In the genomic region with DNA sequence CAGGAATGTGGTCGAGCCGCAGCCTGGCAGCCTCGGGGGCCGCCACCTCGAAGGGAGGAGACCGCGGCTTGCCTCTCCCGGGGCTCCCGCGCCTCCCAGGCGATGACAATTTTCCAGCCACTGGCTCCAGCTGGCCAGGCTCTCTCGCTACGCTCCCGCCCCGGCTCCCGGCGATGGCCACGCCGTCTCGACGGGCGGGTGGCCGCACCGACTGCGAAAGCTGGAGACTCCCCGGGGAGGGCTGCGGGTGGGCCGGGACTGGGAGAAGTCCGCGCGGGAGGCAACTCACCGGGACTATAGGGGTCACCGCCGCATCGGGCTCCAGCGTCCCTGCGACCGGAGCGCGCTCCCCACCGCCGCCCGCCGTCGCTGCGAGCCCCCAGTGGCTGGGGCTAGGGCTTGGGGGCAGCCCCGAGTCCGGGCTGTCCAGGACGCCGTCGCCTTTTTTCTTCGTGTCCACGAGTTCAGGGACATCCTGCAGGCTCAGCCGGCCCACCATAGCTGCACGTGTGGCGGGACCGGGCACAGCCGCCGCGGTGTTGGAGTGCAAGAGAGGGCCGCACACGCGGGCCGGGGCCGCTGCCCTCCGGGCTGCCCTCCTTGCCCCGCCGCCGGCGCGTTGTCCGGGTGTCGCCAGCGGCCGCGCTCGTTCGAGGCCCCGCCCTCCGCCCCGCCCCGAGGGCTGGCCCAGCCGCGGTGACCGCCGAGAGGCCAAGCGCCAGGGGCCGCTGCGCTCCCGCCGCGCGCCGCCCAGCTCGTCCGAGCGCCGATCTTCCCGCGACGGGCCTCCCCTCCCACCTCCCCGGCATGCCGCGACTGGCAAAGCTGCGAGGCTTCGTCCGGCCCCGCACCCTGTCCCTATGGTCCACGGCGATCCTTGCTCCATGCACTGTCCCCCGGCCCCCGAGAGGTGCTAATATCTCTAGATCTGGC, we compare ENCODE assay signal across 8 mouse cellular contexts. TPM values are rescaled to one million over a fixed set of nuclear protein-coding genes. Genes with fewer than 3 reads are reported as not detected.
A peak's percentile ranks its signal among the peaks of the same experiment; 100 is the strongest.
DNase-seq lines count a peak whose midpoint lies in the region; ATAC-seq lines count a peak whose summit lies in the region.

TSS of gene Rflnb (minus strand) at position 644 of the 933 bp plus-strand sequence.

- peak within 1 kb of the TSS; percentile 87 for H3K27ac ChIP-seq in embryonic facial prominence, embryonic 12.5 days

- H3K4me1 ChIP-seq in embryonic facial prominence, embryonic 12.5 days: peaks cover 24% of the 10 kb centered on the region

- no peaks in the 10 kb centered on the region for H3K9me3 ChIP-seq in embryonic facial prominence, embryonic 12.5 days

- peak; percentile 60 for DNase-seq in 416B (ENCODE audit: low read depth)
- DNase-seq in adrenal gland, postnatal 36 days: peak; percentile 96 to 99
- peak; percentile 91 to 93 for DNase-seq in heart, adult 18-20 months
- DNase-seq in kidney, adult 18-20 months: peak; percentile 92
- peak; percentile 88 for DNase-seq in liver
- DNase-seq in monocyte, adult 2 months (ENCODE audit: low read depth in 1 of 2, low spot score in 2 of 2): peak; percentile 38 to 76
- peak; percentile 74 to 86 for DNase-seq in spleen, postnatal 10 days (ENCODE audit: low spot score in 2 of 2)

- peak within 1 kb of the TSS; percentile 73 for H3K9ac ChIP-seq in embryonic facial prominence, embryonic 12.5 days

- H3K4me2 ChIP-seq in embryonic facial prominence, embryonic 12.5 days (replicated peaks): peak within 1 kb of the TSS; percentile 83

- H3K36me3 ChIP-seq in embryonic facial prominence, embryonic 12.5 days: no peaks in the 10 kb centered on the region; the same call in 1 of the 2 replicates

- no peaks in the 10 kb centered on the region; the same call in 1 of the 2 replicates for H3K27me3 ChIP-seq in embryonic facial prominence, embryonic 12.5 days

- peak within 1 kb of the TSS; percentile 85 for H3K4me3 ChIP-seq in embryonic facial prominence, embryonic 12.5 days

- peak; percentile 74 for ATAC-seq in embryonic facial prominence, embryonic 12.5 days (ENCODE audit: insufficient number of reproducible peaks, insufficient read depth, low FRiP score, low TSS enrichment)

- WGBS in embryonic facial prominence, embryonic 12.5 days: under 1% methylated on average over 86 of the region's 112 CpGs

RNA-seq across cellular contexts. Expression of gene Rflnb, which starts in this region (rescaled TPM):
- 10 to 100 TPM; 19.6 to 28.8 TPM for total RNA-seq in adrenal gland, postnatal 36 days (2021)
- 63.2 and 64.5 TPM in 2 replicates for polyA plus RNA-seq in embryonic facial prominence, embryonic 12.5 days (2016; fragmentation: Nextera tagmentation; extraction: Ambion mirVana)
- total RNA-seq in heart, adult 18-20 months (2021): 10 to 100 TPM; 28.6 to 35.8 TPM

Comparison
In these comparisons a context has a peak if more than half of its experiments do, and no peak if none do; other contexts are left out.
1. Peak in every context shown above with its lines: DNase-seq, ATAC-seq, H3K4me3 ChIP-seq and H3K27ac ChIP-seq.